Mouse (Mus musculus): ENCODE measurements around the gene Tssk1. TPM values are rescaled to one million over a fixed set of nuclear protein-coding genes. Genes with fewer than 3 reads are reported as not detected.
A peak's percentile ranks its signal among the peaks of the same experiment; 100 is the strongest.

The Tssk1 gene
- total and polyA plus RNA-seq, 3 experiments, result 0.04 to 0.36 TPM; not detected in 1

DNA sequence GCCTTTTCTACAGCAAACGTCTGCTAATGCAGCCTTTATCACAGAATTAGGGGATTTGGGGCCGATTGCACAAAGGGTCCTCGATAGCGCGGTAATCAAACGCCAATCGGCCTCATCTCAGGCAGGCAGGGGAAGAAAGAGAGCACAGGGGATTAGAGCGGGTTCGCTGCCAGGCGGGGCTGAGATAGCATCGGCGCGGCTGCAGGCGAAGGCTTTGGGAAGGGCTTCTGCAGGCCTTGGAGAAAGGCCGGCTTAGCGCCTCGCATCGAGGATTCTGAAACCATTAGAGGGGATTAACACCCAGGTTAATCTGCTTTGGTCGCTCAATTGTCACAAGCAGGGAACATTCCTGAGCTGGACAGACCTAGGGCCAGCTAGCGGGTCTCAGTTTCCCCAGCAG, 26.6 kb downstream of the Tssk1 start:
- no peaks in the 10 kb centered on the region for H3K27me3 ChIP-seq (ENCODE audit: control insufficient read depth in 1 of 2, insufficient read depth in 2 of 2, low read length in 2 of 2)
- peak overlapping the region; percentile 89 for H3K27ac ChIP-seq (ENCODE audit: control insufficient read depth, low read depth, low read length)
- no peaks in the 10 kb centered on the region for H3K9me3 ChIP-seq (replicated peaks; ENCODE audit: insufficient read depth, low read length)
- H3K4me3 ChIP-seq (ENCODE audit: control insufficient read depth in 1 of 2, insufficient read depth in 1 of 2, low read depth in 2 of 2, low read length in 2 of 2), result peak overlapping the region; percentile 90 to 93
- 0 out of 2 replicates have a peak, but pooled peaks have one; percentile 19 for TF ChIP-seq RCOR1 (IDR thresholded peaks at IDR 0.05; ENCODE audit: low read depth, low read length)
- no peak for TF ChIP-seq CHD1 (IDR thresholded peaks at IDR 0.05; ENCODE audit: low read depth, low read length)
- TF ChIP-seq TBP (IDR thresholded peaks at IDR 0.05; ENCODE audit: low read depth, low read length), result no peak
- TF ChIP-seq MXI1 (IDR thresholded peaks at IDR 0.05; ENCODE audit: low read depth, low read length), result no peak
- no peak for TF ChIP-seq MYC (IDR thresholded peaks at IDR 0.05; ENCODE audit: low read depth, low read length)
- TF ChIP-seq TCF12 (IDR thresholded peaks at IDR 0.05; ENCODE audit: low read depth, low read length), result no peak
- no peak for TF ChIP-seq USF2 (IDR thresholded peaks at IDR 0.05; ENCODE audit: borderline replicate concordance in 1 of 2, insufficient read depth in 1 of 2, low read depth in 1 of 2, low read length in 2 of 2)
- TF ChIP-seq MAX (IDR thresholded peaks at IDR 0.05; ENCODE audit: low read length), result no peak
- TF ChIP-seq POLR2A (IDR thresholded peaks at IDR 0.05; ENCODE audit: control insufficient read depth in 1 of 2, insufficient read depth in 1 of 2, low read depth in 1 of 2, low read length in 2 of 2, poor library complexity in 1 of 2), result no peak
- TF ChIP-seq NRF1 (IDR thresholded peaks at IDR 0.05; ENCODE audit: insufficient read depth, low read depth, low read length, poor library complexity, severe bottlenecking), result no peak
- TF ChIP-seq MAZ (IDR thresholded peaks at IDR 0.05; ENCODE audit: low read depth, low read length), result no peak
- no peak for TF ChIP-seq CTCF (IDR thresholded peaks at IDR 0.05 in 2 of 3, conservative IDR thresholded peaks at IDR 0.05 in 1 of 3; ENCODE audit: control insufficient read depth in 1 of 3, insufficient read depth in 1 of 3, low read depth in 2 of 3, low read length in 3 of 3, poor library complexity in 1 of 3, severe bottlenecking in 1 of 3)
- TF ChIP-seq UBTF (IDR thresholded peaks at IDR 0.05; ENCODE audit: borderline replicate concordance, insufficient read depth, low read depth, low read length), result no peak
- TF ChIP-seq EP300 (IDR thresholded peaks at IDR 0.05; ENCODE audit: low read depth in 1 of 2, low read length in 2 of 2), result peak in 1 of 2 experiments; percentile 27; a peak in 1 of 4 replicates
- no peak for TF ChIP-seq HCFC1 (IDR thresholded peaks at IDR 0.05; ENCODE audit: low read depth, low read length)
- no peak for TF ChIP-seq ELF1 (IDR thresholded peaks at IDR 0.05; ENCODE audit: low read depth, low read length)
- TF ChIP-seq RAD21 (IDR thresholded peaks at IDR 0.05; ENCODE audit: low read depth, low read length), result no peak
- TF ChIP-seq GATA1 (IDR thresholded peaks at IDR 0.05; ENCODE audit: low read depth, low read length), result peak; percentile 64
- TF ChIP-seq POLR2AphosphoS5 (IDR thresholded peaks at IDR 0.05; ENCODE audit: borderline replicate concordance, low read depth, low read length), result no peak
- no peak for TF ChIP-seq USF1 (IDR thresholded peaks at IDR 0.05; ENCODE audit: low read depth, low read length)
- 0 out of 2 replicates have a peak, but pooled peaks have one; percentile 13 for TF ChIP-seq NELFE (IDR thresholded peaks at IDR 0.05; ENCODE audit: low read depth, low read length)
- no peak for TF ChIP-seq CHD2 (IDR thresholded peaks at IDR 0.05; ENCODE audit: low read length)
- no peak for TF ChIP-seq ETS1 (IDR thresholded peaks at IDR 0.05; ENCODE audit: low read depth, low read length)
- no peaks in the 10 kb centered on the region; a peak in 1 of 4 replicates for H3K36me3 ChIP-seq (ENCODE audit: control insufficient read depth in 1 of 2, insufficient read depth in 2 of 2, low read length in 2 of 2)
- peaks cover 0 to 8% of the 10 kb centered on the region in 2 experiments; a peak in 3 of 4 replicates for H3K4me1 ChIP-seq (ENCODE audit: control insufficient read depth in 1 of 2, insufficient read depth in 2 of 2, low read length in 2 of 2)
- peak overlapping the region; percentile 81 for H3K9ac ChIP-seq (ENCODE audit: control insufficient read depth, low read depth, low read length, poor library complexity, severe bottlenecking)
- peak; percentile 71 for DNase-seq (ENCODE audit: low read depth, low spot score)
- peaks cover 7% of the 10 kb centered on the region for H3K79me2 ChIP-seq (ENCODE audit: control insufficient read depth, insufficient read depth, low read length, poor library complexity)

Measured in MEL (cell line).